Mouse (Mus musculus) natural killer cell, adult 2 months (primary cell): Measurements from ENCODE around the gene Upk3b.
"Not testable (repeated sequence)": the region's sequence is repeated elsewhere in the genome, so short reads cannot be mapped to it uniquely, and the experiment has no call there.

ENCODE experiments used
- DNase-seq, 2 experiments: peaks; one replicate each; pipeline ENCODE4 v3.0.0; 2022; ENCODE audit warnings: low spot score in 2 of 2

The Upk3b gene

GRCm38 (mm10) chr5:136034868-136035267 is 3.4 kb upstream of the Upk3b start:
- DNase-seq: no peak

DNA sequence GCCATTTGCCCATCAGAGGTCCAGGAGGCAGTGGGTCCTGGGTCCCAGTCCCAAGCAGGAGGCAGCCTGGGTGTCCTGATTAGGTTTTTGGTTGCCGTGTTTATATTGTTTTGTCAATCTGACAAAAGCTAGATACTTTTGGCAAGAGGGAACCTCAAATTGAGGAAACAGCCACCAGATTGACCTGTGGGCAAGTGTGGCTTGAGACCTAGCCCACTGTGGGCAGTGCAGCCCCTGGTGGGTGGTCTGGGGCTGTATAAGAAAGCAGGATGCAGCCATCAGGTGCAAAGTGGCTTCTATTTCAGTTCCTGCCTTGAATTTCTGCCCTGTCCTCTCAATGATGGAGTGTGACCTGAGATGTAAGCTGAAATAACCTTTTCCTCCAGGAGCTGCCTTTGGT is 3.0 kb upstream of the Upk3b start:
- DNase-seq: no peak

DNA sequence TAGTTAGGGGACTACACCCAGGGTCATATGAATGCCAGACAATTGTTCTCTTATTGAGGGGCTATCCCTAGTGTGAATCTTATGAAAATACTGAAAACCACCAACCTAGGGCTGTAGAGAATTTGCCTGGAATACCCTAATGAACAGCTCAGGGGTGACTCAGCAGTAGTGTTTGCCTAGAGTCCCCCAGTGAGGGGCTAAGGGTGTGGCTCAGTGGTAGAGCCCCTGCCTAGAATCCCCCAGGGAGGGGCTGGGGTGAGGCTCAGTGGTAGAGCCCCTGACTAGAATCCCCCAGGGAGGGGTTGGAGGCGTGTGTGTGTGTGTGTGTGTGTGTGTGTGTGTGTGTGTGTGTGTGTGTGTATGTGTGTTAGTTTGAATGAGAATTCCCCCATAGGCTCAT is 1.6 kb upstream of the Upk3b start:
- no peak for DNase-seq

DNA sequence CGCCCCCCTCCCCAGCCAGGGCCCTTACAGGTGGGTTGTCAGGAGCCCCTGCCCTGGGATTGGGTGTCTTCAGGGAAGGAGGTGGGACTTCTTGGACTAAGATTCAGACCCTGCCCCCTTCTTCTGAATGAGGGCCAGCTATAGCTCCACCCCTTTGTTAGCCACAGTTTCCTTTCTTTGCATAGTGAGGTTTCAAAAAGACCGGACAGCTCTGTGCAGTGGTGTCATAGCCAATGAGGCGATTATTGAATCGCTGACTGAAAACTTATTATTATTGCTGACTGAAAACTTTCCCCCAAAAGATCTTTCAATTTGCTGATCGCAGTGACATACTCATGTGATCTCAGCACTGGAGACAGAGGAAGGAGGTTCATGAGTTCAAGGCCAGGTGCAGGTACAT is 1.9 kb downstream of the Upk3b start:
- DNase-seq: no peak

- DNase-seq: peak in 1 of 2 experiments; percentile 13
These were observed 3.0 kb downstream of the Upk3b start for GRCm38 (mm10) chr5:136041260-136041659.

DNA sequence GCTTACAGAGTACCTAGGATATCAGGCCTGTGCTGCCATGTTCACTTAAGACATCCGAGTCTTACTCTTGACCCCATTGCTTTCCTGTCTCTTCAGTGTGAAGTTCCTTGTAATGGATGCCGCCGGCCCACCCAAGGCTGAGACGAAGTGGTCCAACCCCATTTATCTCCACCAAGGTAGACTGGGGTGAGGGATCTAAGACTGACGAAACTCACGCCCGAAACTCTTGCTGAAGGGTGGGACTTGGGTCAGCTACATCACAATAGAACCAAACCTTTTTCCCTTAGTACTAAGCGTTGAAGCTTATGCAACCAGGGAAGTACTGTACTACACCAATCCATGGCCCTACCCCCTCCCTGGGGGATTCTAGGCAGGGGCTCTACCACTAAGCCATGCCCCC is 3.4 kb downstream of the Upk3b start:
- DNase-seq: no peak

- peak in 1 of 2 experiments; percentile 16 for DNase-seq
These were observed 6.6 kb downstream of the Upk3b start for GRCm38 (mm10) chr5:136044865-136045264.

GRCm38 (mm10) chr5:136045408-136045807 is 7.1 kb downstream of the Upk3b start:
- no peak for DNase-seq

DNA sequence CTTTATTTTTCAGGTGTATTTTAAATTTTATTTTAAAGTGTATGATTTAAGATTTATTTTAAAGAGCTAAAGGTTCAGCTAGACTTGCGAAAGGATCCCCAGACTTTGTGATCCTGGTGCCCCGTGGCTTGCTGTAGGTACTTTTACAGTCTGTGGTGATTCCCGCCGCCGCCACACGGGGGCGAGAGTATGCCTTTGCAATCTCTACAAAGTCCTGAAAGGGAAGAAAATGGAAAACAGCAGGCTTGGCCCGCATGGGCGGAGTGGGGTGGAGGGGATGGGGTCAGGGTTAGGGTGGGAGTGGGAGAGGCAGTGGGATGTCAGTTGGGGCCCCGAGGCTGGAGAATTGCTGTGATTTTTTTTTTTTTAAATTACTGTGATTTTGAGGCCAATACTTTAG is 7.7 kb downstream of the Upk3b start:
- DNase-seq: peak; percentile 47 to 75

- not testable (repeated sequence) for DNase-seq
These were observed 10.2 kb downstream of the Upk3b start for GRCm38 (mm10) chr5:136048541-136048940.

DNA sequence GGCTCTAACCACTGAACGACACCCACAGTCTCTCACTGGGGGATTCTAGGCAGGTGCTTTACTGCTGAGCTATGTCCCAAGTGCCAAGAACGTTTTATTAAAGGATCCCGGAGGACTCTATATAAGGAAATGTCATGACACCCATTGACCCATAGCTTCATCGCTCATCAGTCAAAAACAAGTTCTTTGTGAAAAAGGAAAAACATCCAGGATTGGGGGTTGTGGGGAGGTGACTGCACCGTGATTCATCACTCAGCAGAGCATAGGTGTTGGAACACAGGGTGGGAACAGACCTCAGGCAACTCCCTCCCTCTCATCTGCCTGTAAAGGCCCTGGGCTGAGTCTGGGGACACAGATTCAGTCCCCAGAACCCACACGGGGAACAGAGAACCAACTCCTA is 11.6 kb downstream of the Upk3b start:
- DNase-seq: no peak

DNA sequence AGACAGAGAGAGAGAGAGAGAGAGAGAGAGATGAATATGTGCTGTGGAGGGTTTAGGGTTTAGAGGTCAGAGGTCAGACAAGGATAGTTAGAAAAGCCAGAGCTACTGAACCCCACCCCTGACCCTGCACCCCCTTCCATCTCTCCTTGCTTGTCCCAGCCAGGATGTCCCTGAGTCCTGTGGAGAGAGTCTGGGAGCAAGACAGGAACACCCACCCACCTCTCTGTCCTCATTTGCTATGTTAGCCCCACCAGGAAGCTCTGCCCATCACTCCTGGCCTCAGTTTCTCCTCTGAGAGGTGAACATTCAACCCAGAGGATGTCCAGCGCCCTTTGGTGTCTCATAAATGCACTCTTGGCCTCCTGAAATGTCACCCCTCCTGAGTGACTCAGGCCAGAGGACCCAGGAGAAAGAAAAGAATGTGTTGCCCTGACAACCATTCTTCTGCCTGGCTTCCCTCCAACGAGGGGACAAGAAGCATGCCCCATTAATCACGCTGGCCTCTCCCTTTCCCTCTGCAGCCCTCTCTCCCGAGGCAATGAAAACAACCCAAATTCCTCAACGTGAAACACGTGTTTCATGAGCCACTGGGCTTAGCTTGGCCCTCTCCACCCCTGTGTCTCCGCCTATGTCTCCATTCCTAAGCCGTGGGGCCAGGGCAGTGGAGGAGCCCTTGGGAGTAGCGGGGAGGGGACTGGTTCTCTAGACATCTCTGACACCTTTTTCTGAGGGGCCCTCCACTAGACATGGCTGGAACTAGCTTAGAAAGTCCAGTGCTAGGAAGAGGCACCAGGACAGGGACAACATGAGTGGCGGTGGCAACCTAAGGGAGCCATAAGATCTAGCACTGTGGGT is 13.2 kb downstream of the Upk3b start:
- no peak for DNase-seq

DNA sequence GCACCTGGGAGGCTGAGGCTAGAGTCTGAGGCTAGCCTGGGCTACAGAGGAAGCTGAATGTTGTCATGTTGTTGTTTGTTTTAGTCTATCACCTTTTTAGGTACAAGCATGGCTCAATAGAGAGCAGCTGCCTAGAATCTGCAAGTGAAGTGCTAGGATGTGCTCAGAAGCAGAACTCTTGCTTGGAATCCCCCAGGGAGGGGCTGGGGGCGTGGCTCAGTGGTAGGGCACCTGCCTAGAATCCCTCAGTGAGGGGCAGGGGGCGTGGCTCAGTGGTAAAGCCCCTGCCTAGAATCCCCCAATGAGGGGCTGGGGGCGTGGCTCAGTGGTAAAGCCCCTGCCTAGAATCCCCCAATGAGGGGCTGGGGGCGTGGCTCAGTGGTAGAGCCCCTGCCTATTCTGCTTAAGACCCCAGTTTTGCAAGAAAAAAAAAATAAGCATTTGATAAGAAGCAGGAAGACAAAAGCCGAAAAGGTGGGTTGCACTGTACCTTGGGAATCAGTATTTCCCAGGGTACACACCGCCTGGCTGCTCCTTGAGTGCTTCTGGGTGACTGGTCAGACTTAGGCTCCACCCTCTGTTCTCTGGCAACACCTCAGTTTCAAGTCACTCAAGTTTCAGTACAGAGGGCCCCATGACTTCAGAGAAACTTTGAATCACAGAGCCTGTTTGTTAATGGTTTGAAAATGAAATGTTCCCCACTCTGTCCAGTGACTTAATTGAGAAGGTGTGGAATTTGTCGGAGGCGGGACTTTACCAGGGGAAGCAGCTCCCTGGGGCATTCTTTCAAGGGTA is 14.8 kb downstream of the Upk3b start:
- DNase-seq: no peak

GRCm38 (mm10) chr5:136054301-136055077 is 16.2 kb downstream of the Upk3b start, which contains the start of gene Upk3bl:
TSS of gene Upk3bl (plus strand) at chr5:136054492.
- DNase-seq: no peak

DNA sequence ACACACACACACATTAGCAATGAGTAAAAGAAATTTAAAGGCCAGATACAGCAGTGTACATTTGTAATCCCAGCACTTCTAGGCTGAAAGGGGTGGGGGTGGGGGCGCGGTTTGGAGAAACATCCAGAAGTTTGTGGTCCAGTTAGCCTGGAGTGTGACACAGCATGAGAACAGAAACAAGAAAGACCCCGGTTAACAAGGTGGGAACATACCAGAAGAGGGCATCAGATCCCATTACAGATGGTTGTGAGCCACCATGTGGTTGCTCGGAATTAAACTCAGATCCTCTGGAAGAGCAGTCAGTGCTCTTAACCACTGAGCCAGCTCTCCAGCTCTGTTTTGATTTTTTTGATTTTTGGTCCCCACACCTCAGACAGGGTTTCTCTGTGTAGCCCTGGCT is 17.8 kb downstream of the Upk3b start:
- DNase-seq: no peak

- no peak for DNase-seq
These were observed 18.8 kb downstream of the Upk3b start for GRCm38 (mm10) chr5:136057085-136057484.

DNA sequence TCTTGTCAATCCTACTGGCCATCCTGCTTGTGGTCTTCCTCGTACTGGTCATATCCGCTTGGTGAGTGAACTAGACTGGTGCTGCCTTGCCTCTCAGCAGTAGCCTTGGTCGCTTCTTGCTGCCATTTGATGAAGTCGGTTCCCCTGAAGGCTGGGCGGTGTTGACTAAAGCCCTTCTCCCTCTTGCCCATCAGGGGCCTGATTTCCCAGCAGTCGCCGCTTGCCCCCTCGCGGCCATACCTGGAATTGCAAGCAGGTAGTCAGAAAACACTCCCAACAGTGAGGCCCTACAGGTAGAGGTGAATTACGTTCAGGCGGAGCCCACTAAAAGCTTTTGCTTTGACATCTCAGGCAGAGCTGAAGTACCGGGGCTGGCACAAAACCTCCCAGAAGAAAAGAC is 23.3 kb downstream of the Upk3b start:
- peak; percentile 38 to 69 for DNase-seq

DNA sequence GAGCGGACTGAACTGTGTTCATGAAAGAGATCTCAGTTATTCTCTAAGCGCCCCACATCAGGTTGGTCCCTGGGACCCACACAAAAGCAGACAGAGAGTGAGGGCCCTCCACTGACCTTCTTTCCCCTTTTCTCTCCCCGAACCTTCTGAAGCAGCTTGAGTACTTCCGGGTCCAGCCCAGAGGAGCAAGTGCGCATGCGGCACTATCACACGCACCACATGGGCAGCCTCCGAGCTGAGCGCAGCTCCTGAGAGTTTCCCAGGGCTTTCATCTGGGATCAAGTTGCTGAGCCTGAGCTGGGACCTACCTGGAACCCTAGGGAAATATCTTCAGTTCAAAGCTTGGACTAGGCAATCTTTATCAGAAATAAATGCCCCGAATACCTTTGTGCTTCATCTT is 25.6 kb downstream of the Upk3b start:
- DNase-seq: no peak

- DNase-seq: not testable (repeated sequence)
These were observed 28.3 kb downstream of the Upk3b start for GRCm38 (mm10) chr5:136066404-136067148.

DNA sequence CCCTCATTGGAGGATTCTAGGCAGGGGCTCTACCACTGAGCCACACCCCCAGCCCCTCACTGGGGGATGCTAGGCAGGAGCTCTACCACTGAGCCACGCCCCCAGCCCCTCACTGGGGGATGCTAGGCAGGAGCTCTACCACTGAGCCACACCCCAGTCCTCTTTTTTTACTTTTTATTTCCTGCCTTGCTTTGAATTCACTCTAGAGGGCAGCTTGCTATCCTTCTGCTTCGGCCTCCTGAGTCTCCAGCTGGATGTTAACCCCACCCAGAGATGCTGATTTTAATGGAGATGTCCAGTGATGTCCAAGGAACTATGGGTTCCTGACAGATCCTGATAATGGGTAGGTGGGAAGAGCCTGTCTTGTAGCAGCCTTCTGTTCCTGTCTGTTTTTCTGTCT is 31.1 kb downstream of the Upk3b start:
- DNase-seq: no peak

- DNase-seq: no peak
These were observed 34.8 kb downstream of the Upk3b start for GRCm38 (mm10) chr5:136073051-136073450.
